Mouse (Mus musculus): ENCODE measurements around the gene Lrfn2. TPM values are rescaled to one million over a fixed set of nuclear protein-coding genes. Genes with fewer than 3 reads are reported as not detected.

The Lrfn2 gene
- not detected for polyA plus RNA-seq (2014; fragmentation: Illumina TruSeq; extraction: RNeasy Lipid Tissue Mini Kit (QIAGEN cat#74804); ENCODE audit: low read depth, low replicate concordance)

DNA sequence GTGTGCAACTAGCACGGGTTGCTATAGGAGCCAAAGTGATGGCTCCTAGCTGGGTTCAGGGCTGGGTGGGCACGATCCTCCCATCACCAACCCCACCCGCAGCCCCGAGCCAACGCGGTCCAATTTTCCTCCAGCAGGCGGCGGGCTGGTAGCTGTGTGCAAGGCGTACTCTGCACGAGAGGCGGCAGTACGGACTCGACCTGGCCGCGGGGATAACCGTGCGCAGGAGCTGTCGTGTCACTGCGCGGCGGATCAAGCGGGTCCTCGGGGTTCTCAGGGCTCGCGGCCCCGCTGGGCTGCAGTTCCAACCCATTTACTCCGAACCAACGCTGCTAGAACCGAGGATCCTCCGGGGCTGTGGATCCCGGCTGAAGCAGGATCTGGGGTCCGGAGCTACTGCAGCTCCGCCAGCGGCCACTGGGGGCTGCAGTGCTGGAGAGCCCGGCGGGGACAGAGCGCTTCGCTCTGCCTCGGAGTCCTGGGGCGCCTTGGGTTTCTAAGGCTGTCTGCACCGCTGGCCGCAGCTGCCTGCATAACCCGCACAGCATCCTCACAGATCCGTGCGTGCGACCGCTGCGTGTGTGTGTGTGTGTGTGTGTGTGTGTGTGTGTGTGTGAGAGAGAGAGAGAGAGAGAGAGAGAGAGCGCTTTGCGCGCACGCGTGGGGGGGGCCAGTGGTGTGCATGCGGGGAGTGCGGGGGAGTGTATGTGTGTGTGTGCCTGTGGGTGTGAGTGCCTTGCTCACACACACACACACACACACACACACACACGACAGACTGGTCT lies at the start of gene Lrfn2:
Gene Lrfn2 (plus strand): TSS at position 759 of the 785 bp plus-strand sequence.

